Mouse (Mus musculus) left cerebral cortex, adult 18-20 months (tissue): ENCODE results near the gene Cngb1. TPM values are rescaled to one million over a fixed set of nuclear protein-coding genes. Genes with fewer than 3 reads are reported as not detected.
"Not testable (repeated sequence)": the region's sequence is repeated elsewhere in the genome, so short reads cannot be mapped to it uniquely, and the experiment has no call there.

Experiments used
- DNase-seq, 2 experiments: peaks; one replicate each; pipeline ENCODE4 v3.0.0; 2021 to 2022; ENCODE audit warnings: low spot score in 2 of 2, mixed read lengths in 1 of 2
- total RNA-seq, 2 experiments: library from RNA; stranded (reverse); gene quantifications; 2 replicates each; pipeline ENCODE4 v1.2.3; 2021

Gene Cngb1
- total RNA-seq, 2 experiments from 2014 or later, result 0.16 to 0.49 TPM

GRCm38 (mm10) chr8:95249847-95250246 lies 56.5 kb downstream of the Cngb1 start:
- no peak for DNase-seq

- no peak for DNase-seq
Measured at GRCm38 (mm10) chr8:95247277-95247676, 59.1 kb downstream of the Cngb1 start.

GRCm38 (mm10) chr8:95245180-95245579 lies 61.2 kb downstream of the Cngb1 start:
- DNase-seq, result no peak

GRCm38 (mm10) chr8:95243853-95244252 lies 62.5 kb downstream of the Cngb1 start:
- no peak for DNase-seq

GRCm38 (mm10) chr8:95242826-95243571 lies 63.4 kb downstream of the Cngb1 start:
- peak in 1 of 2 experiments; percentile 4 for DNase-seq

- DNase-seq, result no peak
Measured at GRCm38 (mm10) chr8:95242099-95242825, 64.1 kb downstream of the Cngb1 start.

GRCm38 (mm10) chr8:95235683-95236082 lies 70.7 kb downstream of the Cngb1 start:
- DNase-seq, result peak; percentile 71 to 83

GRCm38 (mm10) chr8:95230086-95230485 lies 76.3 kb downstream of the Cngb1 start:
- not testable (repeated sequence) for DNase-seq

- DNase-seq, result no peak
Measured at GRCm38 (mm10) chr8:95227151-95227468, 79.3 kb downstream of the Cngb1 start.

- DNase-seq, result no peak
Measured at GRCm38 (mm10) chr8:95226251-95227150, 79.9 kb downstream of the Cngb1 start.

- no peak for DNase-seq
Measured at GRCm38 (mm10) chr8:95223969-95224368, 82.4 kb downstream of the Cngb1 start.

GRCm38 (mm10) chr8:95221045-95221444 lies 85.3 kb downstream of the Cngb1 start:
- DNase-seq, result no peak

- no peak for DNase-seq
Measured at GRCm38 (mm10) chr8:95220571-95220998, 85.8 kb downstream of the Cngb1 start.

- no peak for DNase-seq
Measured at GRCm38 (mm10) chr8:95219623-95220022, 86.8 kb downstream of the Cngb1 start.

- DNase-seq, result no peak
Measured at GRCm38 (mm10) chr8:95215709-95216360, 90.5 kb downstream of the Cngb1 start.

- DNase-seq, result peak in 1 of 2 experiments; percentile 6
Measured at GRCm38 (mm10) chr8:95209924-95210323, 96.5 kb downstream of the Cngb1 start.

GRCm38 (mm10) chr8:95205946-95206345 lies 100.4 kb downstream of the Cngb1 start:
- DNase-seq, result no peak

- peak; percentile 67 to 83 for DNase-seq
Measured at GRCm38 (mm10) chr8:95204039-95204380, 102.4 kb downstream of the Cngb1 start.

GRCm38 (mm10) chr8:95203326-95204038 lies 102.9 kb downstream of the Cngb1 start:
- no peak for DNase-seq

- no peak for DNase-seq
Measured at GRCm38 (mm10) chr8:95202649-95203275, 103.6 kb downstream of the Cngb1 start, which contains the start of gene Kifc3. Kifc3 (minus strand) TSS chr8:95202812.
